Mouse (Mus musculus): ENCODE results near the gene Gdf7. TPM values are rescaled to one million over a fixed set of nuclear protein-coding genes. Genes with fewer than 3 reads are reported as not detected.

Gene Gdf7
- polyA plus RNA-seq, 1 experiment from 2014 or later, result not detected

- 59% methylated on average over 6 of the region's 6 CpGs for WGBS
- H3K27ac ChIP-seq, result no peak overlapping the region
- peaks cover 16% of the 10 kb centered on the region for H3K4me1 ChIP-seq
- H3K36me3 ChIP-seq (ENCODE audit: poor library complexity, severe bottlenecking), result peaks cover 6% of the 10 kb centered on the region; the same call in 1 of the 2 replicates
- no peak overlapping the region for H3K9ac ChIP-seq
- no peaks in the 10 kb centered on the region for H3K9me3 ChIP-seq (replicated peaks)
- no peak for ATAC-seq
- H3K4me3 ChIP-seq, result no peak overlapping the region
- H3K4me2 ChIP-seq, result no peak overlapping the region
- H3K27me3 ChIP-seq, result peaks cover 9% of the 10 kb centered on the region
Observed at GRCm38 (mm10) chr12:8289099-8289498, 12.7 kb downstream of the Gdf7 start.

- ATAC-seq, result no peak
- peaks cover 16% of the 10 kb centered on the region for H3K4me1 ChIP-seq
- peaks cover under 1% of the 10 kb centered on the region; the same call in 1 of the 2 replicates for H3K27me3 ChIP-seq
- H3K27ac ChIP-seq, result no peak overlapping the region
- peaks cover 6% of the 10 kb centered on the region; the same call in 1 of the 2 replicates for H3K36me3 ChIP-seq (ENCODE audit: poor library complexity, severe bottlenecking)
- no peaks in the 10 kb centered on the region for H3K9me3 ChIP-seq (replicated peaks)
- WGBS, result 73% methylated on average over 3 of the region's 3 CpGs
- no peak overlapping the region for H3K4me2 ChIP-seq
- no peak overlapping the region for H3K4me3 ChIP-seq
- H3K9ac ChIP-seq, result no peak overlapping the region
Observed at GRCm38 (mm10) chr12:8287970-8288369, 13.8 kb downstream of the Gdf7 start.

- WGBS, result 87% methylated on average over 15 of the region's 15 CpGs
- Histone ChIP-seq H3K27ac (no peak overlapping the region), H3K27me3 (no peaks in the 10 kb centered on the region), H3K4me1 (no peaks in the 10 kb centered on the region), H3K9me3 (replicated peaks) (no peaks in the 10 kb centered on the region), H3K9ac (no peak overlapping the region), H3K36me3 (ENCODE audit: poor library complexity, severe bottlenecking) (peaks cover 21% of the 10 kb centered on the region), H3K4me3 (no peak overlapping the region), H3K4me2 (no peak overlapping the region)
- ATAC-seq, result no peak
Observed at GRCm38 (mm10) chr12:8281225-8282017, 20.3 kb downstream of the Gdf7 start.

GRCm38 (mm10) chr12:8275424-8275823 is 26.3 kb downstream of the Gdf7 start:
- Histone ChIP-seq H3K36me3 (ENCODE audit: poor library complexity, severe bottlenecking) (peaks cover 7% of the 10 kb centered on the region; the same call in 1 of the 2 replicates), H3K9me3 (replicated peaks) (no peaks in the 10 kb centered on the region), H3K9ac (no peak overlapping the region), H3K4me1 (no peaks in the 10 kb centered on the region), H3K4me3 (no peak overlapping the region), H3K4me2 (no peak overlapping the region), H3K27me3 (no peaks in the 10 kb centered on the region), H3K27ac (no peak overlapping the region)
- WGBS, result 96% methylated on average over 4 of the region's 4 CpGs
- no peak for ATAC-seq

GRCm38 (mm10) chr12:8273471-8274171 is 28.1 kb downstream of the Gdf7 start:
- Histone ChIP-seq H3K4me1 (no peaks in the 10 kb centered on the region), H3K27me3 (no peaks in the 10 kb centered on the region), H3K27ac (no peak overlapping the region), H3K4me3 (no peak overlapping the region), H3K36me3 (ENCODE audit: poor library complexity, severe bottlenecking) (peaks cover 7% of the 10 kb centered on the region; the same call in 1 of the 2 replicates), H3K4me2 (no peak overlapping the region), H3K9me3 (replicated peaks) (no peaks in the 10 kb centered on the region), H3K9ac (no peak overlapping the region)
- ATAC-seq, result no peak
- 92% methylated on average over 6 of the region's 6 CpGs for WGBS

GRCm38 (mm10) chr12:8271405-8271804 is 30.3 kb downstream of the Gdf7 start:
- Histone ChIP-seq H3K4me2 (no peak overlapping the region), H3K4me3 (no peak overlapping the region), H3K27ac (no peak overlapping the region), H3K4me1 (no peaks in the 10 kb centered on the region), H3K27me3 (no peaks in the 10 kb centered on the region), H3K36me3 (ENCODE audit: poor library complexity, severe bottlenecking) (0 out of 2 replicates have a peak, but pooled peaks cover under 1% of the 10 kb centered on the region), H3K9me3 (replicated peaks) (no peaks in the 10 kb centered on the region), H3K9ac (no peak overlapping the region)
- 93% methylated on average over 2 of the region's 2 CpGs for WGBS
- ATAC-seq, result no peak

- no peak for ATAC-seq
- no peaks in the 10 kb centered on the region for H3K36me3 ChIP-seq (ENCODE audit: poor library complexity, severe bottlenecking)
- no peak overlapping the region for H3K4me2 ChIP-seq
- H3K4me1 ChIP-seq, result no peaks in the 10 kb centered on the region
- no peaks in the 10 kb centered on the region for H3K27me3 ChIP-seq
- no peaks in the 10 kb centered on the region for H3K9me3 ChIP-seq (replicated peaks)
- H3K27ac ChIP-seq, result no peak overlapping the region
- no peak overlapping the region for H3K4me3 ChIP-seq
- no peak overlapping the region for H3K9ac ChIP-seq
- 96% methylated on average over 11 of the region's 11 CpGs for WGBS
Observed at GRCm38 (mm10) chr12:8269627-8270026, 32.1 kb downstream of the Gdf7 start.

GRCm38 (mm10) chr12:8266311-8266710 is 35.4 kb downstream of the Gdf7 start:
- no peak overlapping the region for H3K4me2 ChIP-seq
- H3K36me3 ChIP-seq (ENCODE audit: poor library complexity, severe bottlenecking), result no peaks in the 10 kb centered on the region
- no peak overlapping the region for H3K9ac ChIP-seq
- no peak for ATAC-seq
- no peak overlapping the region for H3K4me3 ChIP-seq
- peaks cover 6% of the 10 kb centered on the region; the same call in 1 of the 2 replicates for H3K4me1 ChIP-seq
- no peaks in the 10 kb centered on the region for H3K9me3 ChIP-seq (replicated peaks)
- 91% methylated on average over 7 of the region's 7 CpGs for WGBS
- no peaks in the 10 kb centered on the region for H3K27me3 ChIP-seq
- no peak overlapping the region for H3K27ac ChIP-seq

GRCm38 (mm10) chr12:8260297-8260696 is 41.5 kb downstream of the Gdf7 start:
- H3K36me3 ChIP-seq (ENCODE audit: poor library complexity, severe bottlenecking), result no peaks in the 10 kb centered on the region
- WGBS, result 88% methylated on average over 2 of the region's 2 CpGs
- no peaks in the 10 kb centered on the region for H3K9me3 ChIP-seq (replicated peaks)
- H3K4me1 ChIP-seq, result peaks cover 13% of the 10 kb centered on the region; the same call in 1 of the 2 replicates
- H3K9ac ChIP-seq, result no peak overlapping the region
- no peak overlapping the region for H3K4me3 ChIP-seq
- H3K27ac ChIP-seq, result no peak overlapping the region
- no peaks in the 10 kb centered on the region for H3K27me3 ChIP-seq
- ATAC-seq, result no peak
- no peak overlapping the region for H3K4me2 ChIP-seq

Other genes starting within 250 kb of the Gdf7 start
- gene Ldah, start 93.8 kb downstream of the Gdf7 start, polyA plus RNA-seq (2015; fragmentation: Nextera tagmentation; extraction: Ambion mirVana), result 78.7 and 84.7 TPM in 2 replicates
- 8.9 and 10.1 TPM in 2 replicates for gene Hs1bp3, start 11.5 kb upstream of the Gdf7 start, polyA plus RNA-seq (2015; fragmentation: Nextera tagmentation; extraction: Ambion mirVana)
- 40.4 and 42.3 TPM in 2 replicates for gene Rhob, start 198.1 kb upstream of the Gdf7 start, polyA plus RNA-seq (2015; fragmentation: Nextera tagmentation; extraction: Ambion mirVana)

Data from forebrain, embryonic 13.5 days (tissue).